Mouse (Mus musculus): ENCODE measurements around the gene Nxpe5. TPM values are rescaled to one million over a fixed set of nuclear protein-coding genes. Genes with fewer than 3 reads are reported as not detected.

Gene Nxpe5
- polyA plus RNA-seq, 1 experiment: not detected

GRCm38 (mm10) chr5:138271232-138271631, 45.5 kb downstream of the Nxpe5 start:
- H3K36me3 ChIP-seq (ENCODE audit: control insufficient read depth, insufficient read depth): no peaks in the 10 kb centered on the region
- H3ac ChIP-seq (ENCODE audit: control insufficient read depth, insufficient read length): no peak overlapping the region
- peaks cover 25% of the 10 kb centered on the region for H3K27me3 ChIP-seq (ENCODE audit: control insufficient read depth, insufficient read depth, insufficient read length)
- H3K79me2 ChIP-seq (ENCODE audit: control insufficient read depth, insufficient read depth): no peaks in the 10 kb centered on the region
- H3K4me2 ChIP-seq (ENCODE audit: low read depth): no peak overlapping the region
- TF ChIP-seq MYOG (IDR thresholded peaks at IDR 0.05; ENCODE audit: control insufficient read depth in 1 of 3, insufficient read depth in 1 of 3, insufficient read length in 2 of 3, low read depth in 2 of 3) (no peak), E2F4 (IDR thresholded peaks at IDR 0.05; ENCODE audit: insufficient read depth) (no peak), MYOD1 (IDR thresholded peaks at IDR 0.05; ENCODE audit: control insufficient read depth in 1 of 3, insufficient read length in 2 of 3, low read depth in 2 of 3) (no peak), CEBPB (IDR thresholded peaks at IDR 0.05; ENCODE audit: insufficient read depth, poor library complexity, severe bottlenecking) (no peak), TCF12 (IDR thresholded peaks at IDR 0.05; ENCODE audit: insufficient read depth, poor library complexity, severe bottlenecking) (no peak), TCF3 (IDR thresholded peaks at IDR 0.05; ENCODE audit: insufficient read length, low read depth) (no peak), POLR2A (IDR thresholded peaks at IDR 0.05; ENCODE audit: insufficient read length, low read depth) (no peak), REST (IDR thresholded peaks at IDR 0.05; ENCODE audit: insufficient read depth, insufficient read length) (no peak), MAX (IDR thresholded peaks at IDR 0.05; ENCODE audit: low read depth) (no peak), USF1 (IDR thresholded peaks at IDR 0.05; ENCODE audit: low read depth) (no peak), SRF (IDR thresholded peaks at IDR 0.05; ENCODE audit: control insufficient read depth, insufficient read length, low read depth) (no peak), POLR2AphosphoS2 (IDR thresholded peaks at IDR 0.05; ENCODE audit: insufficient read length, low read depth) (no peak)
- H3K4me3 ChIP-seq: no peak overlapping the region

GRCm38 (mm10) chr5:138272409-138272923, 46.8 kb downstream of the Nxpe5 start, which contains the start of gene Gal3st4:
Gene Gal3st4 (minus strand): TSS chr5:138272840.
- TF ChIP-seq USF1 (IDR thresholded peaks at IDR 0.05; ENCODE audit: low read depth) (no peak), POLR2A (IDR thresholded peaks at IDR 0.05; ENCODE audit: insufficient read length, low read depth) (no peak), CEBPB (IDR thresholded peaks at IDR 0.05; ENCODE audit: insufficient read depth, poor library complexity, severe bottlenecking) (no peak), TCF12 (IDR thresholded peaks at IDR 0.05; ENCODE audit: insufficient read depth, poor library complexity, severe bottlenecking) (no peak), TCF3 (IDR thresholded peaks at IDR 0.05; ENCODE audit: insufficient read length, low read depth) (no peak), SRF (IDR thresholded peaks at IDR 0.05; ENCODE audit: control insufficient read depth, insufficient read length, low read depth) (no peak), MAX (IDR thresholded peaks at IDR 0.05; ENCODE audit: low read depth) (no peak), MYOD1 (IDR thresholded peaks at IDR 0.05; ENCODE audit: control insufficient read depth in 1 of 3, insufficient read length in 2 of 3, low read depth in 2 of 3) (no peak)
- H3K4me2 ChIP-seq (ENCODE audit: low read depth): no peak within 1 kb of the TSS

DNA sequence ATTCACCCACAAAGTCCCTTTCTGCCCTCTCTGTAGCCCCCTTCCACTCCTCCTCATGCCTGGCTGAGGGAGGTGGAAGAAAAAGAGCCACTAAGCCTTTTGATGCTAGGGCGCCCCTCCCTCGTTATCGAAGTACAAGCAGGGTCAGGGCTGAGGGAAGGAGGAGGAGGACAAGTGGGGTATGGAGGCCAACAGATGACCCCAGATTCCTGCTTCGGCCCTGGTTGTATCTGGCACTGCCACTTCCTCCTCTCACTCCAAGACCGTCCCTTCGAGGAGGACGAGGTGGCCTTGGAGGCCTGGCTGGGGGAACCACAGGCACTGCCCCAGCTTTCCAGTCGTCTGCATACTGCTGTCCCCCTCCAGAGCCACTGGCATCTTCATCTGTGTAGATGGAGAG, 48.5 kb downstream of the Nxpe5 start:
- H3K79me2 ChIP-seq (ENCODE audit: control insufficient read depth, insufficient read depth): no peaks in the 10 kb centered on the region
- no peaks in the 10 kb centered on the region for H3K36me3 ChIP-seq (ENCODE audit: control insufficient read depth, insufficient read depth)
- H3K4me2 ChIP-seq (ENCODE audit: low read depth): no peak overlapping the region
- no peak for TF ChIP-seq MAX (IDR thresholded peaks at IDR 0.05; ENCODE audit: low read depth)
- TF ChIP-seq TCF12 (IDR thresholded peaks at IDR 0.05; ENCODE audit: insufficient read depth, poor library complexity, severe bottlenecking): no peak
- no peak for TF ChIP-seq TCF3 (IDR thresholded peaks at IDR 0.05; ENCODE audit: insufficient read length, low read depth)
- no peak for TF ChIP-seq MYOG (IDR thresholded peaks at IDR 0.05; ENCODE audit: control insufficient read depth in 1 of 3, insufficient read depth in 1 of 3, insufficient read length in 2 of 3, low read depth in 2 of 3)
- no peak for TF ChIP-seq USF1 (IDR thresholded peaks at IDR 0.05; ENCODE audit: low read depth)
- H3K4me3 ChIP-seq: no peak overlapping the region
- no peak overlapping the region for H3ac ChIP-seq (ENCODE audit: control insufficient read depth, insufficient read length)
- H3K27me3 ChIP-seq (ENCODE audit: control insufficient read depth, insufficient read depth, insufficient read length): peaks cover 25% of the 10 kb centered on the region

More at GRCm38 (mm10) chr5:138272409-138272923, 46.8 kb downstream of the Nxpe5 start, which contains the start of gene Gal3st4:
- Histone ChIP-seq H3K4me3 (no peak within 1 kb of the TSS), H3K27me3 (ENCODE audit: control insufficient read depth, insufficient read depth, insufficient read length) (peaks cover 25% of the 10 kb centered on the region), H3ac (ENCODE audit: control insufficient read depth, insufficient read length) (no peak within 1 kb of the TSS), H3K36me3 (ENCODE audit: control insufficient read depth, insufficient read depth) (no peaks in the 10 kb centered on the region), H3K79me2 (ENCODE audit: control insufficient read depth, insufficient read depth) (no peaks in the 10 kb centered on the region)

- H3K4me2 ChIP-seq (ENCODE audit: low read depth): no peak overlapping the region
- H3ac ChIP-seq (ENCODE audit: control insufficient read depth, insufficient read length): no peak overlapping the region
- H3K79me2 ChIP-seq (ENCODE audit: control insufficient read depth, insufficient read depth): no peaks in the 10 kb centered on the region
- H3K27me3 ChIP-seq (ENCODE audit: control insufficient read depth, insufficient read depth, insufficient read length): peaks cover 25% of the 10 kb centered on the region
- H3K4me3 ChIP-seq: no peak overlapping the region
- TF ChIP-seq POLR2AphosphoS2 (IDR thresholded peaks at IDR 0.05; ENCODE audit: insufficient read length, low read depth) (no peak), E2F4 (IDR thresholded peaks at IDR 0.05; ENCODE audit: insufficient read depth) (no peak), SRF (IDR thresholded peaks at IDR 0.05; ENCODE audit: control insufficient read depth, insufficient read length, low read depth) (no peak), TCF3 (IDR thresholded peaks at IDR 0.05; ENCODE audit: insufficient read length, low read depth) (no peak), CEBPB (IDR thresholded peaks at IDR 0.05; ENCODE audit: insufficient read depth, poor library complexity, severe bottlenecking) (no peak), MAX (IDR thresholded peaks at IDR 0.05; ENCODE audit: low read depth) (no peak), MYOG (IDR thresholded peaks at IDR 0.05; ENCODE audit: control insufficient read depth in 1 of 3, insufficient read depth in 1 of 3, insufficient read length in 2 of 3, low read depth in 2 of 3) (no peak), TCF12 (IDR thresholded peaks at IDR 0.05; ENCODE audit: insufficient read depth, poor library complexity, severe bottlenecking) (no peak), POLR2A (IDR thresholded peaks at IDR 0.05; ENCODE audit: insufficient read length, low read depth) (no peak)
- no peaks in the 10 kb centered on the region for H3K36me3 ChIP-seq (ENCODE audit: control insufficient read depth, insufficient read depth)
Observed at GRCm38 (mm10) chr5:138275216-138276050, 49.7 kb downstream of the Nxpe5 start.
